8 mouse cellular contexts compared by ENCODE assay signal in the genomic region with DNA sequence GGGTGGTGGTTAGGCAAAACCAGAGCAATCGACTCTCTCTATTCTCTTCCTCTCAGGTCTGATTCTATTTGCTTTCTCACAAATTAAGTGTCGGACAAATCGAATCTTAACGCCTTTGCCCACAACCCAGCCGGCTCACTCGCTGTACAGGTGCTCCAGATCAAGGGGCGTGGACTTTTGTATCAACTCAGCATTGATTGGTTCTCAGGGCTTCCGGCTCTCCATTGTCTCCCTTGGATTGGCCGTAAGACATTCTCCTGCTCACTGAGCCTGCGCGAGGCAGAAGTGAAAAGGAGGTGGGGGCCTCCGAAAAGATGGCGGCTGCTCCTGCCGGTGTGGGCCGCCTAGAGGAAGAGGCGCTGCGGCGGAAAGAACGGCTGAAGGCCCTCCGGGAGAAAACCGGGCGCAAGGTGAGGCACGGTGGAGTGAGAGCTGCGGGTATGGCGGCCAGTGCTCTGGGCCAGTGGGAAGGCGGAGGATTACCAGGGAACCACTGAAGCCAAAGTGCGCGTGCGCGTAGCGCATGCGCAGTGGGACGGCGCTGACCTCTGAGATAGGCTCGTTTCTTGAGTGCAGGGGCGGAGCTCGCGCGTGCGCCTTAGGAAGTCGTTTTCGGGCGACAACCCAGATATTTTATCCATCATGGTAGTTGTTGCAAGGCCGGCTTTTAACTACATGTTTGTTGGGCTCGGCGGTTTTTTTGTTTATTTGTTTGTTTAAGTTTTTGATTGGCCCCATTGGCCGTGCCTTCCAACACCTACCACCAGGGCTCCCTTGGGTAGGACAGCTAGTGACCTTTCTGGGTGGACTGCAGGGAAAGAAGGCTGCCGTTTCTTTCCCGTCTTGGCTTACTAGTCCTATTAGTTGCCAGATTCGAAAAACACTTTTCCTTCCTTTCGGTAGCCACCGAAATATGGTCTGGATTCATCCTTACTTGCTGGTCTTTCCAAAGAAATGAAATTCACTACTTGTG. TPM values are rescaled to one million over a fixed set of nuclear protein-coding genes. Genes with fewer than 3 reads are reported as not detected.
DNase-seq lines count a peak whose midpoint lies in the region; ATAC-seq lines count a peak whose summit lies in the region.

A gene (plus strand): TSS at position 255 of the 973 bp plus-strand sequence.

- DNase-seq in adipocyte (ENCODE audit: low spot score), result peak; percentile 98
- peak; percentile 97 for DNase-seq in embryo, embryonic 10 days (ENCODE audit: low spot score)
- peak; percentile 93 for DNase-seq in gastrocnemius, postnatal 10 days
- peak; percentile 99 for DNase-seq in induced T-regulatory cell, adult 2 months (ENCODE audit: low read depth)
- DNase-seq in left cerebral cortex, adult 9 months (ENCODE audit: low spot score in 2 of 2), result peak; percentile 95 to 96
- DNase-seq in right cerebral cortex, postnatal 14 days, result peak; percentile 92
- DNase-seq in urinary bladder, postnatal 36 days (ENCODE audit: low spot score in 2 of 2), result peak; percentile 92 to 94

- peak; percentile 63 for ATAC-seq in megakaryocyte progenitor cell, adult 5-6 weeks (replicated peaks; ENCODE audit: poor library complexity)

RNA-seq across cellular contexts. Expression of the gene that starts here (rescaled TPM):
- total RNA-seq in gastrocnemius, postnatal 10 days (2021), result 10 to 100 TPM; 50.3 to 53.6 TPM
- 98.7 and 112 TPM in 2 replicates for total RNA-seq in megakaryocyte progenitor cell, adult 5-6 weeks (2015)
- 75.3 and 92.6 TPM in 2 replicates for total RNA-seq in megakaryocyte progenitor cell, adult 5-6 weeks (2017)

Comparison
In these comparisons a context has a peak if more than half of its experiments do, and no peak if none do; other contexts are left out.
1. Peak in every context shown above with its lines: DNase-seq and ATAC-seq.